Mouse (Mus musculus) lung, embryonic 16.5 days (tissue): ENCODE results near the gene Tubgcp6. TPM values are rescaled to one million over a fixed set of nuclear protein-coding genes. Genes with fewer than 3 reads are reported as not detected.

Experiments
- ATAC-seq: fragments of 200-750 bp; cut with Nextera tagmentation; 2 replicates; pipeline ENCODE4 v1.8.0; 2017; ENCODE audit warnings: low read depth, mild to moderate bottlenecking, moderate library complexity
- H3K27ac ChIP-seq: fragments of 300-500 bp; sonication (generic); 2 replicates; pipeline ENCODE4 v1.5.1; 2014; ENCODE audit warnings: mild to moderate bottlenecking, control low read depth, low read length
- H3K27me3 ChIP-seq: fragments of 300-500 bp; sonication (generic); 2 replicates; pipeline ENCODE4 v1.6.1; 2014; ENCODE audit warnings: low read depth, low read length, mixed read lengths; ENCODE audit not compliant: control insufficient read depth, insufficient read depth
- H3K36me3 ChIP-seq: fragments of 300-500 bp; sonication (generic); 2 replicates; pipeline ENCODE4 v1.6.1; 2014; ENCODE audit warnings: low read length; ENCODE audit not compliant: control insufficient read depth, insufficient read depth
- H3K4me1 ChIP-seq: fragments of 300-500 bp; sonication (generic); replicated peaks from 2 replicates; pipeline ENCODE4 v1.6.1; 2014; ENCODE audit warnings: low read length, mixed read lengths; ENCODE audit not compliant: control insufficient read depth, insufficient read depth
- H3K4me2 ChIP-seq: fragments of 300-500 bp; sonication (generic); 2 replicates; pipeline ENCODE4 v1.6.1; 2014; ENCODE audit warnings: low read depth, low read length, control low read depth
- H3K4me3 ChIP-seq: fragments of 300-500 bp; sonication (generic); 2 replicates; pipeline ENCODE4 v1.5.1; 2014; ENCODE audit warnings: mild to moderate bottlenecking, low read length, control low read depth
- H3K9ac ChIP-seq: fragments of 300-500 bp; sonication (generic); 2 replicates; pipeline ENCODE4 v1.6.1; 2014; ENCODE audit warnings: low read length, control low read depth
- H3K9me3 ChIP-seq: fragments of 300-500 bp; sonication (generic); 2 replicates; pipeline ENCODE4 v1.6.1; 2016; ENCODE audit warnings: low read length; ENCODE audit not compliant: control insufficient read depth
- WGBS: fragments of 180-500 bp; shearing (Covaris S2); extraction: QIAGEN DNeasy Blood & Tissue Kit; methylation state at CpG from one replicate; pipeline ENCODE4 v1.1.7; 2014; 5-methylcytosine and 5-hydroxymethylcytosine counted together
- polyA plus RNA-seq: library from polyadenylated mRNA; unstranded; fragments of >200 nt; fragmentation: Nextera tagmentation; extraction: Ambion mirVana; gene quantifications from 2 replicates; pipeline ENCODE4 v1.2.1, GENCODE M21; 2015

Tubgcp6 gene
- 15.5 and 15.7 TPM in 2 replicates for polyA plus RNA-seq

GRCm38 (mm10) chr15:89122649-89123366 is at the start of gene Tubgcp6:
Tubgcp6 (minus strand) TSS chr15:89123112.
- WGBS = under 1% methylated on average over 47 of the region's 47 CpGs
- Histone ChIP-seq H3K27ac (peak within 1 kb of the TSS; percentile 39), H3K27me3 (no peaks in the 10 kb centered on the region), H3K4me2 (peak within 1 kb of the TSS; percentile 95), H3K9me3 (no peaks in the 10 kb centered on the region), H3K4me3 (peak within 1 kb of the TSS; percentile 78), H3K4me1 (peaks cover 28% of the 10 kb centered on the region), H3K36me3 (peaks cover 5% of the 10 kb centered on the region; the same call in 1 of the 2 replicates), H3K9ac (peak within 1 kb of the TSS; percentile 83)
- peak; percentile 88 for ATAC-seq

- no peaks in the 10 kb centered on the region for H3K9me3 ChIP-seq
- H3K36me3 ChIP-seq = peaks cover 7% of the 10 kb centered on the region
- H3K27ac ChIP-seq = peak overlapping the region; percentile 47; the same call in 1 of the 2 replicates
- peak overlapping the region; percentile 100 for H3K4me2 ChIP-seq
- no peak for ATAC-seq
- peak overlapping the region; percentile 54 for H3K4me3 ChIP-seq
- peak overlapping the region; percentile 70 for H3K9ac ChIP-seq
- whole genome bisulfite sequencing = 44% methylated on average over 17 of the region's 17 CpGs
- H3K27me3 ChIP-seq = no peaks in the 10 kb centered on the region
- H3K4me1 ChIP-seq = peaks cover 78% of the 10 kb centered on the region
Observed at GRCm38 (mm10) chr15:89172276-89172935, 49.5 kb upstream of the Tubgcp6 start.

DNA sequence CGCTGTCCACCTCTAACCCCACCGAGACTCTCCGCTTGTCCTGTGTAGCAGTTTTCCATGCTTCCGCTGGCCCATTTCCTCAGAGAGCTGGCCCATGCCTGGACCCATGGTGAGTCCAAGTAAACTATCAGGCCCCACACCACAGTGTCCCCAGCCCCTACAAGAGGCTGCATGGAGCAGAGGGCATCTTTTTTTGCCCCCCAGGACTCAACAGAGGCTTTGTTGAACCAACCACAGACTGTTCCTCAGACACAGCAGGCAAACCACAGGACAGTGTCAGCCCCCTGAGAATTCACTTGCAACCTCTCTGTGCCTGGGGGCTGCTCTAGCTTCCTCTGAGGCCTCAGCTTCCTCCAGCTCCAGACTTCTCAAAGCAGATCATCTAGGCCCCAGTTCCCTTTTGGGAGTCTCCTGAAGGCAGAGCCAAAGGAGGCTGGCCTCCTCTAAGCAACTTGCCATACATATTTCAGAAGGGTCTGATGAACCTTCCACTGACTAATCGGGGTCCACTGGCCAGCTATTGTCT is 48.7 kb upstream of the Tubgcp6 start:
- H3K27me3 ChIP-seq = no peaks in the 10 kb centered on the region
- peaks cover 69% of the 10 kb centered on the region for H3K4me1 ChIP-seq
- H3K36me3 ChIP-seq = peaks cover 15% of the 10 kb centered on the region
- no peak overlapping the region for H3K4me2 ChIP-seq
- no peak overlapping the region for H3K9ac ChIP-seq
- H3K4me3 ChIP-seq = no peak overlapping the region
- H3K9me3 ChIP-seq = no peaks in the 10 kb centered on the region
- no peak overlapping the region for H3K27ac ChIP-seq
- no peak for ATAC-seq
- WGBS = 85% methylated on average over 5 of the region's 5 CpGs

DNA sequence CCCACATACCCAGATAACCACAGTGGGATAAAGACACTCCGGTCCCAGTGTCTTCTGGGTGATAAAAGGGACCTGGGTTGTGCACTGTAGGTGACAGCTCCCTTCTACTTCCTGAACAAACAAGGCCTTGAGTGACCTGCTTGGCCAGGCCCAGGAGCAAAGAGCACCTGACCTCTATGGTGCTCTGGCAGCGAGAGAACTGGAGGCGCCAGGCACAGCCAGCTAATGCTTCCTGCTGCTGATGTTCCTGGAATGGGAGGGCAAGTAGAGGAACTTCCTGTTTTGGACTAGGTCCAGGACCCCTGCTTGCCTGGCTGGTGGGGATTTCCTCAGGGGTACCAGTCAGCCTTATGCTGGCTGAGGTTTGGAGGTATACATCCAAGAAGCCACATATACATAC is 47.2 kb upstream of the Tubgcp6 start:
- H3K4me1 ChIP-seq = peaks cover 54% of the 10 kb centered on the region
- no peak for ATAC-seq
- WGBS = 22% methylated on average over 3 of the region's 3 CpGs
- H3K4me3 ChIP-seq = no peak overlapping the region
- H3K9ac ChIP-seq = no peak overlapping the region; the same call in 1 of the 2 replicates
- H3K27ac ChIP-seq = peak overlapping the region; percentile 89
- H3K36me3 ChIP-seq = peaks cover 28% of the 10 kb centered on the region
- H3K4me2 ChIP-seq = no peak overlapping the region; the same call in 1 of the 2 replicates
- no peaks in the 10 kb centered on the region for H3K9me3 ChIP-seq
- no peaks in the 10 kb centered on the region for H3K27me3 ChIP-seq

GRCm38 (mm10) chr15:89169431-89169830 is 46.5 kb upstream of the Tubgcp6 start:
- Histone ChIP-seq H3K4me3 (peak overlapping the region; percentile 30), H3K36me3 (peaks cover 35% of the 10 kb centered on the region), H3K9ac (peak overlapping the region; percentile 46), H3K9me3 (no peaks in the 10 kb centered on the region), H3K27me3 (no peaks in the 10 kb centered on the region), H3K4me2 (peak overlapping the region; percentile 46), H3K4me1 (peaks cover 48% of the 10 kb centered on the region), H3K27ac (peak overlapping the region; percentile 89)
- peak; percentile 90 for ATAC-seq
- 4% methylated on average over 10 of the region's 10 CpGs for WGBS

DNA sequence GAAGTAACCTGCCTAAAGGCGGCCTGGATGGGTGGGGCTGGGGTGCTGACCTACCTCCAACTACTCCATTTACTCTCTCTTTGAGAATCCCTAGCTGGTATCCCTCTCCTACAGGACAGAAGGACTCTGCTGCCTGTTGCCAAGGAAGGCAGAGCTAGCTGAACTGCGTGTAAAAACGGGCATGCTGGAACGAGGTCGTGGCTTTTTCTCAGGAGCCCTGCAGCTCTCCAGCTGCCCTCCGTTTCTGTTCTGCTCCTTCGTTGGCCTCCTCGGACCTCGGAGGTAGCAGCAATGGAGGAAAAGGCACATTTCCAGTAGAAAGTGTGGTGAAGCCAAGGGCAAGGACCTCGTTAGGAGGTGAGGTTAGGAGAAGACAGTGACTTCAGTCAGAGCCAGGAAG is 46.0 kb upstream of the Tubgcp6 start:
- peak overlapping the region; percentile 46 for H3K4me2 ChIP-seq
- peaks cover 43% of the 10 kb centered on the region for H3K4me1 ChIP-seq
- H3K9me3 ChIP-seq = no peaks in the 10 kb centered on the region
- H3K27me3 ChIP-seq = no peaks in the 10 kb centered on the region
- H3K27ac ChIP-seq = peak overlapping the region; percentile 89
- no peak for ATAC-seq
- peak overlapping the region; percentile 46 for H3K9ac ChIP-seq
- H3K36me3 ChIP-seq = peaks cover 40% of the 10 kb centered on the region
- 36% methylated on average over 10 of the region's 10 CpGs for WGBS
- H3K4me3 ChIP-seq = peak overlapping the region; percentile 30

DNA sequence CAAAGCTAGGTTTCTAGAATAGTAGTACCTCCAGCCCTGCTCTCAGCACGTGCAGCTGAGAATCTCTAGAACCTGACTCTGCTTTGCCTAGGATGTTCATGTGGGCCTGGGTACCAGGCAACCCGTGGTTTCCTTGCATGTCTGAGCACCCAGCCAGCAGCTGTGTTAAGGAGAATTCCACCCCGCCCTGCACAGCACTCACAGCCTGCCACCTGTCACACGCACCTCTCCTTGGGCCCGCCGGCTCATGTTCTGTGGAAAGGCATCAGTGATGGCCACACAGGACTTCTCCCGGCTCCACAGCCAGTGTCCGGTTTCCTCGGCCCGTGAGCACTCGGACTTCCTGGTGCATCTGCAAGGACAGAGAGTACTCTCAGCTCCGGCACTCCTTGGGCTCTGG is 42.6 kb upstream of the Tubgcp6 start:
- Histone ChIP-seq H3K4me3 (no peak overlapping the region), H3K9ac (no peak overlapping the region), H3K27me3 (no peaks in the 10 kb centered on the region), H3K9me3 (no peaks in the 10 kb centered on the region), H3K27ac (no peak overlapping the region), H3K36me3 (peaks cover 66% of the 10 kb centered on the region), H3K4me1 (peaks cover 24% of the 10 kb centered on the region), H3K4me2 (no peak overlapping the region)
- WGBS = 90% methylated on average over 12 of the region's 12 CpGs
- ATAC-seq = no peak

- H3K36me3 ChIP-seq = peaks cover 79% of the 10 kb centered on the region
- peaks cover 5% of the 10 kb centered on the region; the same call in 1 of the 2 replicates for H3K4me1 ChIP-seq
- H3K4me3 ChIP-seq = no peak overlapping the region
- H3K9me3 ChIP-seq = no peaks in the 10 kb centered on the region
- H3K27me3 ChIP-seq = no peaks in the 10 kb centered on the region
- peak overlapping the region; percentile 81 for H3K27ac ChIP-seq
- 54% methylated on average over 9 of the region's 9 CpGs for WGBS
- ATAC-seq = peak; percentile 78
- peak overlapping the region; percentile 16; the same call in 1 of the 2 replicates for H3K4me2 ChIP-seq
- no peak overlapping the region for H3K9ac ChIP-seq
Observed at GRCm38 (mm10) chr15:89161397-89161796, 38.5 kb upstream of the Tubgcp6 start.

DNA sequence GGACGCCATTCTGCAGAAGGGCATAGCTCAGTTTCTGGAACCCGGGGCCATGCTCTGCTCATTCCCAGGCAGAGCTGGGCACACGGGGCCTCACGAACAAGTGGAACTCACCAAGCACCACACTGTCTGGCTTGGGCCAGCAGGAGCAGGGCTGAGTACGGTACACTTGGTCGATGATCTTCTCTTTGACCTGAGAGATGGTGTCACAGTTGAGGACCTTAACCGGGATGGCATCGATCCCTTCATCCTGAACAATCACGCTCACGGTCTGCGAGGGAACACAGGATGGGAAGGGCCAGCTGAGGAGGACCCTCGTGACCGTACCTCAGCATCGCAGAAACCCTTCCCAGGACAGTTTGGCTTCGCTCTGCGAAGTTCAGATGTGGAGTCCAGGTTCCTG is 35.6 kb upstream of the Tubgcp6 start:
- Histone ChIP-seq H3K9me3 (no peaks in the 10 kb centered on the region), H3K4me3 (no peak overlapping the region)
- WGBS = 94% methylated on average over 16 of the region's 16 CpGs

More for the DNA sequence above, 35.6 kb upstream of the Tubgcp6 start:
- Histone ChIP-seq H3K4me1 (peaks cover 5% of the 10 kb centered on the region; the same call in 1 of the 2 replicates), H3K36me3 (peaks cover 64% of the 10 kb centered on the region), H3K27me3 (no peaks in the 10 kb centered on the region), H3K4me2 (no peak overlapping the region), H3K27ac (no peak overlapping the region), H3K9ac (no peak overlapping the region)
- ATAC-seq = no peak
